Mouse (Mus musculus): Measurements from ENCODE around the gene Alk.

- TF ChIP-seq CTCF (IDR thresholded peaks at IDR 0.05; ENCODE audit: control insufficient read depth, insufficient read depth, insufficient read length) (no peak), MAX (IDR thresholded peaks at IDR 0.05) (no peak), USF1 (IDR thresholded peaks at IDR 0.05; ENCODE audit: low read depth) (no peak), CEBPB (IDR thresholded peaks at IDR 0.05; ENCODE audit: low read depth) (no peak), FOSL1 (IDR thresholded peaks at IDR 0.05; ENCODE audit: insufficient read depth, low read length, poor library complexity, severe bottlenecking) (no peak), MYOG (IDR thresholded peaks at IDR 0.05; ENCODE audit: control insufficient read depth, extremely low read depth, insufficient read length) (no peak), MYOD1 (IDR thresholded peaks at IDR 0.05; ENCODE audit: control insufficient read depth, insufficient read length, low read depth) (no peak)
Measured at GRCm38 (mm10) chr17:71935336-71935735, 669.1 kb downstream of the Alk start.

Measured in C2C12 (cell line).